Mouse (Mus musculus) hindbrain, embryonic 12.5 days (tissue): Measurements from ENCODE around the gene Akirin1. TPM values are rescaled to one million over a fixed set of nuclear protein-coding genes. Genes with fewer than 3 reads are reported as not detected.

Experiments used
- ATAC-seq: fragments of 200-750 bp; cut with Nextera tagmentation; 2 replicates; pipeline ENCODE4 v1.8.0; 2017; ENCODE audit warnings: moderate TSS enrichment; ENCODE audit not compliant: low FRiP score
- H3K27ac ChIP-seq: fragments of 300-500 bp; sonication (generic); 2 replicates; pipeline ENCODE4 v1.5.1; 2016; ENCODE audit warnings: mild to moderate bottlenecking
- H3K27me3 ChIP-seq: fragments of 300-500 bp; sonication (generic); 2 replicates; pipeline ENCODE4 v1.6.1; 2016; ENCODE audit warnings: mild to moderate bottlenecking
- H3K36me3 ChIP-seq: fragments of 300-500 bp; sonication (generic); 2 replicates; pipeline ENCODE4 v1.6.1; 2016; ENCODE audit warnings: mild to moderate bottlenecking
- H3K4me1 ChIP-seq: fragments of 300-500 bp; sonication (generic); 2 replicates; pipeline ENCODE4 v1.6.1; 2016
- H3K4me2 ChIP-seq: fragments of 300-500 bp; sonication (generic); replicated peaks from 2 replicates; pipeline ENCODE4 v1.6.1; 2016; ENCODE audit warnings: mild to moderate bottlenecking
- H3K4me3 ChIP-seq: fragments of 300-500 bp; sonication (generic); 2 replicates; pipeline ENCODE4 v1.5.1; 2016; ENCODE audit warnings: mild to moderate bottlenecking
- H3K9ac ChIP-seq: fragments of 300-500 bp; sonication (generic); 2 replicates; pipeline ENCODE4 v1.6.1; 2016; ENCODE audit warnings: mild to moderate bottlenecking, moderate library complexity
- H3K9me3 ChIP-seq: fragments of 300-500 bp; sonication (generic); replicated peaks from 2 replicates; pipeline ENCODE4 v1.6.1; 2016; ENCODE audit warnings: mild to moderate bottlenecking
- WGBS: fragments of 180-500 bp; shearing (Covaris S2); methylation state at CpG from one replicate; pipeline ENCODE4 v1.1.7; 2016; 5-methylcytosine and 5-hydroxymethylcytosine counted together
- polyA plus RNA-seq: library from polyadenylated mRNA; unstranded; fragments of >200 nt; fragmentation: Nextera tagmentation; extraction: Ambion mirVana; gene quantifications from 2 replicates; pipeline ENCODE4 v1.2.1, GENCODE M21; 2016

The Akirin1 gene
- polyA plus RNA-seq, 1 experiment from 2014 or later: 94.3 TPM

GRCm38 (mm10) chr4:123749484-123750130, 538 bp downstream of the Akirin1 start:
- peaks cover 22% of the 10 kb centered on the region for H3K4me1 ChIP-seq
- WGBS: under 1% methylated on average over 55 of the region's 55 CpGs
- H3K4me3 ChIP-seq: peak overlapping the region; percentile 100
- H3K9me3 ChIP-seq: no peaks in the 10 kb centered on the region
- 0 out of 2 replicates have a peak, but pooled peaks cover 3% of the 10 kb centered on the region for H3K36me3 ChIP-seq
- H3K9ac ChIP-seq: peak overlapping the region; percentile 94
- ATAC-seq: peak; percentile 78
- H3K4me2 ChIP-seq: peak overlapping the region; percentile 62
- peak overlapping the region; percentile 98 for H3K27ac ChIP-seq
- no peaks in the 10 kb centered on the region for H3K27me3 ChIP-seq

DNA sequence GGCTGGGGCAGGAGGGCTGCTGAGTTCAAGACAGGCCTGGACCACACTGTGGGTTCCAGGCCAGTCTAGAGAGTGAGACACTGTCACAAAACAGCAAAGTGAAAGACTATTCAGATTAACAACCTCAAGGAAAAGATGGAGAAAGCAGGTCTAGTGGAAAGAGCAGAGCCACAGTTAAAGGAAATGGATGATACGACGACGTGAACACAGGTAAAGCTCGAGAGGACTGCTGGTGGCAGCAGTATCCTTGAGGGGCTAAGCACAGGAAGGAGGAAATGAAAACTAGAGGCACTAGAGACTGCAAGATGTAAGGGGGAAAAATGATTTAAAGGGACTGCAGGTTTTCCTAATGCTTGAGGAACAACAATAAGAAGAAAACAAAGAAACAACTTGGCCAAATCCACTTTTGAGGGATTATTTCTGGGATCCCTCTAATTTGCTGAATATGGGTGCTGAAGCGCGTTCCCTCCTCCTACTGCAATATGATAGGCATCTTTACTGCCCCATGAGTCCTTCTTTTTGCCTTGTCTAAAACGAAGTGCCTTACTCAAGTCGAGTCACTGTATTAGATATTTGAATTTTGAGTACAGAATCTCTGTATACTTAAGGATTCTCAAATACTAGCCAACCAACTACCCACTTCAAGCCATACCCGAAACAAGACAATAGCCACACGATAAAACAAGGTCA, 1.3 kb downstream of the Akirin1 start:
- Histone ChIP-seq H3K4me3 (peak overlapping the region; percentile 100), H3K4me2 (peak overlapping the region; percentile 62), H3K9me3 (no peaks in the 10 kb centered on the region), H3K27me3 (no peaks in the 10 kb centered on the region), H3K36me3 (0 out of 2 replicates have a peak, but pooled peaks cover 3% of the 10 kb centered on the region), H3K9ac (peak overlapping the region; percentile 94), H3K4me1 (peaks cover 22% of the 10 kb centered on the region), H3K27ac (peak overlapping the region; percentile 98; the same call in 1 of the 2 replicates)
- ATAC-seq: no peak
- 22% methylated on average over 10 of the region's 10 CpGs for WGBS

DNA sequence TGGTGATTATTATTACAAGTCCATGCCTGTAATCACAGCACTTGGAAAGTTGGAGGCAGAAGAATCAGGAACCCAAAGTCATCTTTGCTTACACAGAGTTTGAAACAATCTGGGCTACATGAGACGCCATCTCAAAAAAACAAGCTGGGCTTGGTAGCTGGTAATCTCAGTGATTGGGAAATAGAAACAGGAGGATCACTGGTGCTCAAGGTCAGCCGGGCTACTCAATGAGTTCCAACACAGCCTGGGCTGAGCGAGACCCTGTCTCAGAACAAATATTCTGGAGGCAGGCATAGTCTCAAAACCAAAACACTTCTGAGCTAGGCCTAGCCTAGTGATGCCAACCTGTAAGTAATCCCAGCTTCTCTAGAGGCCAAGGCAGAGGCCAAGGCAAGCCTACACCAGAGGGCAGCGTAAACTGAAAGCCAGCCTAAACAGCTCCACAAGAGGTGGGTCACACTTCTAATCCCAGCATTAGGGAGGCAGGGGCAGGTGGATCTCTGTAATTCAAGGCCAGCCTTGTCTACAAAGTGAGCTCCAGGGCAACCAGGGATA, 4.8 kb downstream of the Akirin1 start:
- H3K4me3 ChIP-seq: no peak overlapping the region
- H3K36me3 ChIP-seq: peaks cover 30% of the 10 kb centered on the region
- H3K27me3 ChIP-seq: no peaks in the 10 kb centered on the region
- WGBS: 92% methylated on average over 4 of the region's 4 CpGs
- H3K4me2 ChIP-seq: no peak overlapping the region
- no peak overlapping the region for H3K9ac ChIP-seq
- H3K9me3 ChIP-seq: no peaks in the 10 kb centered on the region
- no peak overlapping the region for H3K27ac ChIP-seq
- ATAC-seq: no peak
- H3K4me1 ChIP-seq: peaks cover 22% of the 10 kb centered on the region

DNA sequence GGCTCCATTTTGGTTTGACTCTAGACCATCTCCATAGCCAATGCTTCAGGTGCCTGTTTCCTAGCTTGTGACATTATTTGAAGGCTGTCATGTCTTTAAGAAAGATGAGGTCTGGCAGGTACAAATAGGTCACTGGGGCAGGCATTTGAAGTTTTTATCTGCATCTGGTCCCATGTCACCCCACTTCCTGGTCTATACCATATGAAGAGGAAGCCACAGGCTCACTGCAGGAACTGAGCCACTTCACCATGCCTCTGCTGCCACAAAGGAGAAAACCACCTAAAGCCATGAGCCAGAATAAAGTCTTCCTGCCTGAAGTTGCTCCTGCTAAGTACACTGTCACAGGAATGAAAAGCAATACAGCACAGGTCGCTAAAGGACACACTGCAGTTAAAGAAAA, 7.3 kb downstream of the Akirin1 start:
- no peak for ATAC-seq

GRCm38 (mm10) chr4:123738708-123739107, 11.4 kb downstream of the Akirin1 start:
- H3K27ac ChIP-seq: no peak overlapping the region
- H3K9ac ChIP-seq: no peak overlapping the region
- no peaks in the 10 kb centered on the region for H3K4me1 ChIP-seq
- no peak overlapping the region for H3K4me3 ChIP-seq
- no peaks in the 10 kb centered on the region for H3K27me3 ChIP-seq
- no peak for ATAC-seq
- WGBS: 95% methylated on average over 4 of the region's 4 CpGs
- H3K36me3 ChIP-seq: peaks cover 71% of the 10 kb centered on the region
- H3K9me3 ChIP-seq: no peaks in the 10 kb centered on the region
- H3K4me2 ChIP-seq: no peak overlapping the region

More for the DNA sequence above, 7.3 kb downstream of the Akirin1 start:
- Histone ChIP-seq H3K4me1 (peaks cover 11% of the 10 kb centered on the region), H3K4me2 (no peak overlapping the region), H3K27me3 (no peaks in the 10 kb centered on the region), H3K4me3 (no peak overlapping the region), H3K36me3 (peaks cover 52% of the 10 kb centered on the region), H3K9ac (no peak overlapping the region), H3K27ac (no peak overlapping the region), H3K9me3 (no peaks in the 10 kb centered on the region)
- WGBS: 92% methylated on average over 1 of the region's 1 CpGs

GRCm38 (mm10) chr4:123733532-123733931, 16.6 kb downstream of the Akirin1 start:
- no peaks in the 10 kb centered on the region for H3K27me3 ChIP-seq
- no peaks in the 10 kb centered on the region for H3K9me3 ChIP-seq
- H3K4me3 ChIP-seq: no peak overlapping the region
- no peak overlapping the region for H3K4me2 ChIP-seq
- no peaks in the 10 kb centered on the region for H3K4me1 ChIP-seq
- no peak for ATAC-seq
- H3K36me3 ChIP-seq: peaks cover 41% of the 10 kb centered on the region
- no peak overlapping the region for H3K9ac ChIP-seq
- 96% methylated on average over 9 of the region's 9 CpGs for WGBS
- no peak overlapping the region for H3K27ac ChIP-seq

- peak; percentile 52; the same call in 1 of the 2 replicates for ATAC-seq
- WGBS: 83% methylated on average over 2 of the region's 2 CpGs
- no peak overlapping the region for H3K4me3 ChIP-seq
- no peaks in the 10 kb centered on the region for H3K27me3 ChIP-seq
- H3K4me2 ChIP-seq: no peak overlapping the region
- no peak overlapping the region for H3K9ac ChIP-seq
- no peaks in the 10 kb centered on the region for H3K4me1 ChIP-seq
- no peak overlapping the region for H3K27ac ChIP-seq
- no peaks in the 10 kb centered on the region for H3K9me3 ChIP-seq
- peaks cover 35% of the 10 kb centered on the region for H3K36me3 ChIP-seq
These were observed 17.2 kb downstream of the Akirin1 start for GRCm38 (mm10) chr4:123732921-123733320.

DNA sequence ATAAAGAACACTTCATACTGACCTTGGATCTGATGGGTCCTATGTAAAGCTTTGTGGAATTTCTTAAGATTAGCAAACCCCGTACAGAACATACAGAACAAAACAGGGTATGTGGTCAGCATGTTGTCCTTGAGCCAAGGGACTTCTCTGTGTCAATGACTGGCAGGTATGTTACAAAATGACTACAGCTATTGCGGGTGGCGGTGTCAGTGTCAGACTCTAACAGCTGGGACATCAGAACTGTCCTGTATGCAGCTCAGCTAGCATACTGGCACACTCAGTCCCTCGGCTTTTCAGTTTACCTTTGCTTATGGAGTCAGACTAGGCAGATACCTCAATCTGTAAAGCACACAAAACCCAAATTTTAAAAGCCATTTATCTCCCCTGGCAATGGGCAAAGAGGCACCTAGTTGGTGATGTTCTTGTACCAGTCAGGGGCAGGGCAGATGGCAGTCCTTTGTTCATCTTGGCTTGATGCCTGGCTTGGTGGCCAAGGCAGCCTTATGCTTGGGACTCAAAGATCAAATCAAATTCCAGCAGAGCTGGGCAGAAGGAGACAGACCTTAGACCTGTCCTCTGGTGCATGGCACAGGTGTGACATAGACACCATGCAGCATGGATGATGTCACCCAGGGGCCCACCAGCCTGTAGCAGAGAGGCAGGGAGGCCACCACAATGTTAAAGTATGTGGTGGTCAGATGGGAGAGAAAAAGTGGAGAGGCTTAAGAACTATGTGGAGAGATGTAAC, 17.8 kb downstream of the Akirin1 start:
- no peak overlapping the region for H3K4me3 ChIP-seq
- H3K36me3 ChIP-seq: peaks cover 32% of the 10 kb centered on the region
- H3K4me2 ChIP-seq: no peak overlapping the region
- 94% methylated on average over 4 of the region's 4 CpGs for WGBS
- no peak overlapping the region for H3K27ac ChIP-seq
- no peaks in the 10 kb centered on the region for H3K4me1 ChIP-seq
- no peak overlapping the region for H3K9ac ChIP-seq
- no peaks in the 10 kb centered on the region for H3K9me3 ChIP-seq
- no peaks in the 10 kb centered on the region for H3K27me3 ChIP-seq
- ATAC-seq: no peak

- H3K9ac ChIP-seq: no peak overlapping the region
- no peaks in the 10 kb centered on the region for H3K36me3 ChIP-seq
- no peak for ATAC-seq
- WGBS: 87% methylated on average over 4 of the region's 4 CpGs
- no peaks in the 10 kb centered on the region for H3K27me3 ChIP-seq
- H3K27ac ChIP-seq: no peak overlapping the region
- no peak overlapping the region for H3K4me3 ChIP-seq
- no peak overlapping the region for H3K4me2 ChIP-seq
- H3K9me3 ChIP-seq: no peaks in the 10 kb centered on the region
- H3K4me1 ChIP-seq: peaks cover 10% of the 10 kb centered on the region
These were observed 28.4 kb downstream of the Akirin1 start for GRCm38 (mm10) chr4:123721761-123722160.

DNA sequence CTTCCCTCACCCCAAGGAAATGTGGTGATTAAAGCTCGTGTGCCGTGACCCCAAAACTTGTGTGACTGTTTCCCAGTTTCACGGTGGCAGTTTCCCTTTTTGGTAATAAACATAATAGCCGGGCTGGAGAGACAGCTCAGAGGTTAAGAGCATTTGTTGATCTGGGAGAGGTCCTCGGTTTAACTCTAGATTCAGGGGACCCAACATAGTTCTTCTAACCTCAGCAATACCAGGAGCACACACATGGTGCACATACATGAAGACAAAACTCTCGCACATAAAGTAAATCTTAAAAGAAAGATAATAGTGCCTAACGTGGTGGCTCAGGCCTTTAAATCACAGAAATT, 31.7 kb downstream of the Akirin1 start:
- ATAC-seq: peak; percentile 59; the same call in 1 of the 2 replicates
- H3K4me1 ChIP-seq: peaks cover 10% of the 10 kb centered on the region
- H3K36me3 ChIP-seq: peaks cover 18% of the 10 kb centered on the region
- no peaks in the 10 kb centered on the region for H3K27me3 ChIP-seq
- H3K9ac ChIP-seq: peak overlapping the region; percentile 61
- peak overlapping the region; percentile 83 for H3K4me3 ChIP-seq
- H3K9me3 ChIP-seq: no peaks in the 10 kb centered on the region
- peak overlapping the region; percentile 86 for H3K4me2 ChIP-seq
- 34% methylated on average over 7 of the region's 7 CpGs for WGBS
- H3K27ac ChIP-seq: no peak overlapping the region; the same call in 1 of the 2 replicates

DNA sequence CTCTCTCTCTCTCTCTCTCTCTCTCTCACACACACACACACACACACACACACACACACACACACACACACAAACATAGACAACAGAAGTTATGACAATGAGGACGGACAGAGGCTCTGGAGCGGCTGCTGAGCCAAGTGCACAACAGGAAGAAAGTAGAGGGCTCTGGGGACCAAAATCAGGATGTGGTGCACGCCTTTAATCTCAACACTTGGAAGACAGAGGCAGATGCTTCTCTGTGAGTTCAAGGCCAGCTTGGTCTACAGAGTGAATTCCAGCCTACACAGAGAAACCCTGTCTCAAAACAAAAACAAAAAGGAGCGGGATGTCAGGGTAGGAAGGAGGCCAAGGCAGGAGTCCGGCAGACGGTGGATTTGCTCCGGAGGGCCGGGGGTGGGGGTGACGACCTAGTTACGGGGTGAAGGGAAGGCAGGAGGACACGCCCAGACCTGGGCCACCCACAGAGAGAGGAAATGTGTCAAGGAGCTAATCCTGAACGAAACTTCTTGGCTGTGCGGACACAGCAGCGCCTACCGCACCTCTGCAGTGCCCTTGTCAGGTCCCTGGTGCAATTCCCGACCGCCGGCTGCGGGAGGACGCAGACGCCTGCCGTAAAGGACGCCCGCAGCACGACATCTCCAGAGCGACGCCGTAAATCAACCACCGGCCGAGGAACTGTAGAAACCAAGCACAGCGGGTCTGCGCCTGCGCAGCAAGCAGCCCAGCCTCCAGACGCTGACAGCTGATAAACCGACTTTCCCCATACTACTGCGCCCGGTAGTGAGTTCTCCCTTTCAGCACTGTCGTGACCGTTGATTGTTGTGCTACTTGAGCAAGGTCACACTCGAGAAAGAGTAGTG, 32.3 kb downstream of the Akirin1 start, which contains the start of gene Ndufs5:
TSS of gene Ndufs5 (minus strand) at position 629 of the 860 bp plus-strand sequence.
- Histone ChIP-seq H3K4me1 (peaks cover 10% of the 10 kb centered on the region), H3K9me3 (no peaks in the 10 kb centered on the region), H3K4me3 (peak within 1 kb of the TSS; percentile 83), H3K9ac (peak within 1 kb of the TSS; percentile 94), H3K4me2 (peak within 1 kb of the TSS; percentile 86), H3K27ac (peak within 1 kb of the TSS; percentile 46), H3K36me3 (peaks cover 18% of the 10 kb centered on the region), H3K27me3 (no peaks in the 10 kb centered on the region)
- peak; percentile 96 for ATAC-seq
- WGBS: under 1% methylated on average over 40 of the region's 40 CpGs
